Mouse (Mus musculus): Measurements from ENCODE around the gene Gpam. TPM values are rescaled to one million over a fixed set of nuclear protein-coding genes. Genes with fewer than 3 reads are reported as not detected.

Gpam gene
- polyA plus RNA-seq, 1 experiment: 122 TPM

DNA sequence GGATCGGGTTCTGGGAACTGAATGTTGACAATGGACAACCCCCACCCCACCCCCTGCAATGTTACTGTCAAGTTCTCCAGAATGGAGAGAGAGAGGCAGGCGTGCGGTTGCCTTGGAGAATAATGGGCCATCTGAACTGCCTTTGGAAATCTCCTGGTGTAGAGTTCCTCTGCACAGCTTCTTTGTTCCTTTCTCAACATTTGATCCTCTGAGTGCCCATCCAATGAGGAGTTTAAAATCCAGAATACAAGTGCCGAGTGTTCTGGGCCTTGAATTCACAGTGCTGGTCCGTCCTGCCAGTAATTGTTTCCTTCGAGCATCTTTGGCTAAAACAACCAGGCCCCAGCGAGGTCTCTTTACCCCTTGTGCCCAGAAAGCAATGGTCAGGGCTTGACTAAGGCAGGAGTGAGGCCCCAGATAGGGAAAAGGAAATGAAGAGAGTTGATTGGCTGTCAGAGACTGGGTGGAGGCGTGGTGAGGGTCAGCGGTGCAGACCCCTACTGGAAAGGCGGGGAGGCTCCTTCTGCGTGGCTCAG, 4.0 kb downstream of the Gpam start:
- Histone ChIP-seq H3K27ac (replicated peaks; ENCODE audit: low read depth, low read length) (no peak overlapping the region), H3K4me3 (ENCODE audit: insufficient read depth, low read depth, low read length) (no peak overlapping the region), H3K4me1 (ENCODE audit: control insufficient read depth, insufficient read depth, insufficient read length, low read length) (no peaks in the 10 kb centered on the region)

DNA sequence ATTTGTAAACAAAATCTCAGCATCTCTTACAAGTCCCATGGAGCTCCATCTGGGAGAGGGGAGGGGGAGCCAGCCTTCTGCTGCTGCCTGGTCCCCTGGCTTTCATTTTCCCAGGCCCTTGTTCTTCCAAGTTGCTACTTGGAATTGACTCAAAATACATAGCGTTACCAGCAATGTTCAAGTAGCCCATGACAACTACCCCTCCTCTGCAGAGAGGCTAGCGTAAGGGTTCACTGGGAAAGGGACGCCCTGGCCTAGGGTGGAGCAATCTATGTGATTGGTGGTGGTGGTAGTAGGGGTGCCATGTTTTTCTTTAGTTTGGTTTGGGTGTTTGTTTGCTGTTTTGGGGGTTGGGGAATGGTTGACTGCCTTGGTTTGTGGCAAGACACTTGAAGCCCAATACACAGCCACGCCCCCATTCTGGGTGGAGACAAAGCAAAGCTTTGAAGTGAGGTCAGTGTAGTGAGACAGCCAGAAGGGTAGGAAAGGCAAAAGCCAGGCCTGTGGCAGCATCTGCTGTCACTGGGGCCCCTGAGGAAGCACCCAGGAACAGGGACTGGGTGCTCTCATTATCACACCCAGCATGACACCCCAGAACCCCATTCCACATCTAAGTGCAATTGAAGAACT, 4.6 kb downstream of the Gpam start:
- Histone ChIP-seq H3K4me1 (ENCODE audit: control insufficient read depth, insufficient read depth, insufficient read length, low read length) (no peaks in the 10 kb centered on the region), H3K27ac (replicated peaks; ENCODE audit: low read depth, low read length) (no peak overlapping the region), H3K4me3 (ENCODE audit: insufficient read depth, low read depth, low read length) (no peak overlapping the region)

DNA sequence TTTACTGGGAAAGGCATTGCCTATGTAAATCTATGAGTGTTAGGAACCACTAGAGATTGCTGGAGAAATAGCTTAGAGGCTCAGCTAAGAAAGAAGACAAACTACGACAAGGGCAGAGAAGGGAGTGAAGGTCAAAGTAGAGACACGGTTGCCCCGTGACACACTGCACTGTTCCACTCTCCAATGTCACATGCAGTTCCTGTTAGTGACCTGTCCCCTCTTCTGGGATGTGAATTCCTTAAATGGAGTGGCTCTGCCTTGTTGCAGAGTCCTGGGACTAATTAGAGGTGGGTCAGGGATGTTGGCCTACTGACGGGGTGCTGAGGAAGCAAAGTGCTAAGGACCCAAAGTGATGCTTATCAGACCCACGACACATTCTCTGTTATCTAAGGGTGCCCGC, 5.2 kb downstream of the Gpam start:
- no peak overlapping the region for H3K4me3 ChIP-seq (ENCODE audit: insufficient read depth, low read depth, low read length)
- no peak overlapping the region for H3K27ac ChIP-seq (replicated peaks; ENCODE audit: low read depth, low read length)
- no peaks in the 10 kb centered on the region for H3K4me1 ChIP-seq (ENCODE audit: control insufficient read depth, insufficient read depth, insufficient read length, low read length)

DNA sequence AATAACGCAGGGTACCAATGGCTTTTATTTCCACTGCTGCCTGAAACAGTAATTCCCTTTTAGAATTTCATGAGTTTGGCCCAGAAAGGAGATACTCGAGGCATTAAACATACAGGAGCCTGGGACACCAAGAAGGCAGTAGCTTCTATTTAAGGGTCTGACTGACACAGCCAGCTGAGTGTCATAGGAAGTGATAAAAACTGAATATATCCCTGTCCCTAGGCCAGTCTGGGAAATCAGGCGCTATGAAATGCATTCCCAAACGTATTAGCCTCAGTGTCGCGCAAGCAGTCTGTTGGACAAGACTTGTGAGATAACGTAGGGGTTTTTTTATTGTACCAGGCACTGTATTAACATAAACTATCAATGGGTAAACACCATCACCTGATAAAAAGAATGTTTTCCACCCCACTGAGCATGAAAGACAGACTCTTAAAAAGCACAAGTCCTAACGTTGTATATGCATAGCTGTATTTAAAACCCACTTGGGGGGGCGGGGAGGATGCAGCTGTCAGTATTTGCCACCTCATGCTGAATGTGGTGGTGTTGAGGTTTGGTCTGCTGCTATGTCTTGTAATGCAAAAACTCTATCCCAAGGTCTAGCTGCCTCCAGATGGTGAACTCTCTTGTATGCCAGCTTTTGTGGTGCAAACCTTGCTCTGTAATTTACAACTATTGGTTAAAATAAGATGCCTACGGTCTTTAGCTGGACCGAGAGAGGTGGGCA, 6.4 kb downstream of the Gpam start:
- Histone ChIP-seq H3K4me1 (ENCODE audit: control insufficient read depth, insufficient read depth, insufficient read length, low read length) (no peaks in the 10 kb centered on the region), H3K4me3 (ENCODE audit: insufficient read depth, low read depth, low read length) (no peak overlapping the region), H3K27ac (replicated peaks; ENCODE audit: low read depth, low read length) (no peak overlapping the region)

DNA sequence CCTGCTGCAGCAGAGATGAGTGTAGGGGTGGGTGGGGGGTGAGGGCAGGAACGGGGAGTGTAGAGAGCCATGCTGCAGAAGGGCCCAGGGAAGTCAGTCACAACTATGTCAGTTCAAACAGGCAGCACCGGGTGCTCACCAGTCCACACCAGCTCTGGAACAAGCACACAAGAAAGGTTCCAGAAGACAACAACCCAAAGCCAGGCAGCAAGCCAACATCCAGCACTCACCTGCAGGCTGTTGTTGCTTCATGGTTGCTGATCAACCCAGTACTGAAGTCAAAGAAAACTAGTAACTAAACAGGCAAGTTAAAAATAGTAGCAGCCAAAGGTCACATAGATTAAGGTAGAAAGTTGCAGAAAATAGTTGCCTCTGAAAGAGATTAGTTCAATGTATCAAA, 7.5 kb downstream of the Gpam start:
- Histone ChIP-seq H3K4me3 (ENCODE audit: insufficient read depth, low read depth, low read length) (no peak overlapping the region), H3K27ac (replicated peaks; ENCODE audit: low read depth, low read length) (no peak overlapping the region), H3K4me1 (ENCODE audit: control insufficient read depth, insufficient read depth, insufficient read length, low read length) (peaks cover 4% of the 10 kb centered on the region)

DNA sequence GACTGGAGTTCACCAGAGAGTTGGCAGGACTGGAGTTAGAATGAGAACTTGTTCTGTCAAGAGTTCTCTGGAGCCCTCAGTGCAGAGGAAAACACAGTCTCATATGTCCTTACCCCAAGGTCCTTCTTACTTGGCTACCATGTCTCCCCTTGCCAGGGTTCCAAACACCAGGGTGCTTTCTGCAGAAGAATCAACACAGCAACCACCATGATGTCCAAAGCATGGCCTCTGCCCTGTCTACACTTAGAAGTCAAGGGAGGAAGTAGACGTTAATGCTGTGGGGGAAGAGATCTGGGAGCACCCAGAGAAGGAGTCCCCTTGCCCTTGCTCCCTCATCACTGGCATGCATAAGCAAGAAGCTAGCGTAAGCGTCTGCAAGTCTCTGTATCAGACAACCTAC, 9.0 kb downstream of the Gpam start:
- Histone ChIP-seq H3K4me3 (ENCODE audit: insufficient read depth, low read depth, low read length) (no peak overlapping the region), H3K27ac (replicated peaks; ENCODE audit: low read depth, low read length) (no peak overlapping the region), H3K4me1 (ENCODE audit: control insufficient read depth, insufficient read depth, insufficient read length, low read length) (peaks cover 8% of the 10 kb centered on the region)

DNA sequence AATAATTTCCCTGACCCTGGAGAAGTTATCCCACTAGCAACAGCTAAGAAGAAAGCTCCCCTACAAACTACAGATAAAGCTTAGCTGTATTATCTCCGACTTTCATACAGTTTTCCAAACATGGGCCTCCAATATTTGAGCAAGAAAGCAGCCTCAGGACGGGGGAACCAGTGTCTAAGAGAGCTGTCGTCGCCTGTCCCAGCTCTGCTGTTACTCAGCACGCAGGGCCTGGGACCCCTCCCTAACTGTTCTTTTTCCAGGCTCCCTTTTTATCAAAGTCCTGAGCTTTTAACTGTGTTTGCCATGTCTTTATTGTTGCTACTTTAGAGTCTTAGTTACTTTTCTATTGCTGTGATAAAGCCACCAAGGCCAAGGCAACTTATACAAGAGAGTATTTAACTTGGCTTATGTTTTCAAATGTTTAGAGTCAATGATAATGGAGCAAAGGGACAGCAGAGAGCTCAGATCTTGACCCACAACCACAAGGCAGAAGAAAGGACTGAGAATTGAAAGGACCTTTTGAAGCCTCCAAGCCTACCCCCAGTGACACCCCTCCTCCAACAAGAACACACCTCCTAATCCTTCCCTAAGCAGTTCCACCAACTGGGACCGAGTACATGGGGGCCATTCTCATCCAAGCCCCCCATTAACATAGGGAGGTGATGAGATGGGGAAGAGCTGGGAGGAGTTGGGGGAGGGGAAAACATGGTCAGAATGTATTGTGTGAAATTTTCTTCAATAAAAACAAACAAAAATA, 9.8 kb downstream of the Gpam start:
- Histone ChIP-seq H3K4me1 (ENCODE audit: control insufficient read depth, insufficient read depth, insufficient read length, low read length) (peaks cover 8% of the 10 kb centered on the region), H3K27ac (replicated peaks; ENCODE audit: low read depth, low read length) (no peak overlapping the region), H3K4me3 (ENCODE audit: insufficient read depth, low read depth, low read length) (no peak overlapping the region)

DNA sequence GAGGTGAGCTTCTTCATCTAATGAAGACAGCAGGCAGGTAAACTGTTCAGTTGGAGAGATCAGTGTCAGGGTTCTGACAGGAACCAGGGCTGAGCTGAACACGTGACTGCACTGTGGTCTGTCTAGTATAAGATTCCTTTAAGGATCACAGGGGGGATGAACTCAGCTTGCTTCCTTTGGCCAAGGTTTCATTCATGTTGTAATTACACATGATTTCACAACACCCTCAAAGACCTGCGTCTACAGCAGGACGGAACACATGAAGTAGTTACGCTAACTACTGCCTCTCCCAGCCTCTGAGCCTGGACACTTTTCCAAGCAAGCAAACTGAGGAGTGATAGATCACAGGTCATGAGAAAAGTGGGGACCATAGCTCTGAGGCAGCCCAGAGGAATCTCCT, 11.5 kb downstream of the Gpam start:
- Histone ChIP-seq H3K27ac (replicated peaks; ENCODE audit: low read depth, low read length) (no peak overlapping the region), H3K4me3 (ENCODE audit: insufficient read depth, low read depth, low read length) (no peak overlapping the region), H3K4me1 (ENCODE audit: control insufficient read depth, insufficient read depth, insufficient read length, low read length) (peaks cover 8% of the 10 kb centered on the region)

DNA sequence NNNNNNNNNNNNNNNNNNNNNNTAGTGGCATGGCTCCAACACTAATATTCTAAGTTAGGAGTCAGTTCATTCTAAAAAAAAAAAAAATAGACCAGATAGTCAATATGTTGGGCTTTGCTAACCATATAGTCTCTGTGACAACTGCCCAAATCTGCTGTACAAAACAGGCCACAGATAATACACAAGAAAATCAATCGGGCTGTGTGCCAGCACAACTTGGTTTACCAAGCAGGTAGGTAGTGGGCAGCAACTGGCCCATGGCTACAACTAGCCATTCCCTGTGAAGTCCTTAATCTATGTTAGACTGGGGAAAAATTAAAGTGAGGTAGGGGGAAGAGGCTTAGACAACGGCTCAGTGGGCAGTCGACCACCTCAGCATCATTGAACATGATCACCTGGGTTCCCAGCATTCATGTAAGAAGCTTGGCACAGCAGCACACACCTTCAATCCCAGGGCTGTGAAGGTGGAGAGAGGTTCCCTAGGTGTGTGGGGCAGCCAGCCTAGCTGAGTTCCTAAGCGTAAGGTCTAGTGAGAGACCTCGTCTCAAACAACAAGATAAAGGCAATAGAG, 12.1 kb downstream of the Gpam start:
- Histone ChIP-seq H3K4me3 (ENCODE audit: insufficient read depth, low read depth, low read length) (no peak overlapping the region), H3K27ac (replicated peaks; ENCODE audit: low read depth, low read length) (no peak overlapping the region), H3K4me1 (ENCODE audit: control insufficient read depth, insufficient read depth, insufficient read length, low read length) (peaks cover 8% of the 10 kb centered on the region)

DNA sequence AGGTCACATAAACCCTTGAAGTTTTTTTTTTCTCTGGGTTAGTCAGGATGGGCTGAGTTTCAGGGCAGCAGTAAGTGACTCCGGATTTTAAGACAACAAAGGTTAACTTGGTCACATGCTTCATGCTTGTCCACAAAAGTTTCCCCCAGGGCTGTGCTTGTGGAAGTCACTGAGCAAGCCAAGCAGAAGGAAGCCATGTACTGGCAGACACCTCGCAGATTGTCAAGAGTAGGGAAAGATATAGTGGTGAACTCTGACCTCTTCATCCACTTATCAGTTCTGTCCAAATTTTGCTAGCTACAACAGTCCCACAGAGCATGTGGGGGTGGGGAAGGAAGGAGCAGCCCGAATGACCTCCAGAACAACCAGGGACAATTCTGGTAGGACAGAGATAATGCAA, 19.1 kb downstream of the Gpam start:
- Histone ChIP-seq H3K27ac (replicated peaks; ENCODE audit: low read depth, low read length) (no peak overlapping the region), H3K4me1 (ENCODE audit: control insufficient read depth, insufficient read depth, insufficient read length, low read length) (peaks cover 4% of the 10 kb centered on the region; the same call in 1 of the 2 replicates), H3K4me3 (ENCODE audit: insufficient read depth, low read depth, low read length) (no peak overlapping the region)

DNA sequence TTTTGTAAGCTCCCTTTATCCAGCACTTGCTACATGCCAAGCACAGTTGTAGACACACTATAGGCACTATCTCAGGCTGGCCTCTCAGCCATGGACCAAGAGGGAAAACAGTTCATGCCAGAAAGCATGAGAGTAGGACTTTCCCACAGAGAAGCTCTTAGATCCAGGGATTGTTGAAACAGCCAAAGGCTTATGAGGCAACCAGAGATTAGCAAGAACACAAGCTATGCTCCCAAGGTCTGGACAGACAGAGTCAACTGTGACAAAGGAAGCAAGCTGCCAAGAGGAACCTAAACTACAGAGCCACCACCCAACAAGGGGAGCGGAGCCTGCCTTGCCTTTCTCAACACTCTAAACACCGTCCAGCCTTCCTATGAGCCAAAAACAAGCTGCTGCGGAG, 21.1 kb downstream of the Gpam start:
- peaks cover 4% of the 10 kb centered on the region; the same call in 1 of the 2 replicates for H3K4me1 ChIP-seq (ENCODE audit: control insufficient read depth, insufficient read depth, insufficient read length, low read length)
- no peak overlapping the region for H3K4me3 ChIP-seq (ENCODE audit: insufficient read depth, low read depth, low read length)
- H3K27ac ChIP-seq (replicated peaks; ENCODE audit: low read depth, low read length): no peak overlapping the region

DNA sequence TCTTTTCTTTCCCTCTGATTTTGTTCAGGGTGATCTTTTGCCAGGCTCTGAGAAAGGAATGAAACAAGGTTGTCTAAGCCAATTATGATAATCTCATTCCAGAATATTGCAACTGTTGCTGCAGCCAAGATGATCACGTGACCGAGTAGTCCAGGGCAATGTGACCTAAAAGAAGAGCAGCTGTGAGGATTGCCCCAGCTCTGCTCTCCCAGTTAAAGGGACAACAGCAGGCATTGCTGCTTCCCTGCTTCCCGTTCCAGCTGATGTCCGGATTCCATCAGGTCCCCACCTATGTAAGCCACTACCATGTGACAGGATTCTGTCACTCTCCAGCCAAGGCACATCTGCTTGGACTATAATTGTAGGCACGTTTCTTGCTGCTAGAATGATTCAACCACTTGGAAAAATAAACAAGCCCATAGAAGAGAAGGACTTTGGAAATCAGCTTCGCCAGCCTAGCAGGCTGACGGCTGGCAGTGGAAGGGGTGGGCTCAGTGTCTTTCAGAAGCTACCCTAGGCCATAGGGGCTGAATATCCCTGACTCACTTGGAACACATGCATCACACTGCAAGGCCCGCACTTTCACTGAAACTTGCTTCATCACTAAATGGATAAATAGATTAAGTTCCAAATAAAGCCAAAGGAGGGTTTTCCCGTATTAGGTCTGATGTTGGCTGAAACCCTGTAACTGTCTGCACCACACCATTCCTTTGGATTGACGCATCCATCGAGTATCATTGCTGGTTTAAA, 23.8 kb downstream of the Gpam start:
- peak overlapping the region; percentile 48 for H3K4me3 ChIP-seq (ENCODE audit: insufficient read depth, low read depth, low read length)
- peaks cover 4% of the 10 kb centered on the region; the same call in 1 of the 2 replicates for H3K4me1 ChIP-seq (ENCODE audit: control insufficient read depth, insufficient read depth, insufficient read length, low read length)

DNA sequence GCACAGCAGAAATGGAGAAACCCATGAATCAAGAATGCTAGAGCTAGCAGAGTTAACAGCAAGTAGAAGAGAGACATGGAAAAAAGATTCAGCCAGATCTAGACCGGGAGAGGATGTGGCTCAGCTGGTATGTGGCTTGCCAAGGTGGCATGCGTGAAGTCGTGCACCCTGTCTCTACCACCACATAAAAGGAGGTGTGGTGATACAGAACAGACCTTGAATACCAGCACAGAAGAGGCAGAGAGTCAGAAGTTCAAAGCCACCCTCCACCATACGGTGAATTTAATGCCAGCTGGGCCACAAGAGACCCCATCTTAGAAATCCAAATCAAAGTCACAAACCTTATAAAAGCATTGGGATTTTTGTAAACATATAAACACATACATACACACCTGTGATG, 25.4 kb downstream of the Gpam start:
- Histone ChIP-seq H3K4me1 (ENCODE audit: control insufficient read depth, insufficient read depth, insufficient read length, low read length) (0 out of 2 replicates have a peak, but pooled peaks cover 4% of the 10 kb centered on the region), H3K27ac (replicated peaks; ENCODE audit: low read depth, low read length) (peak overlapping the region; percentile 84), H3K4me3 (ENCODE audit: insufficient read depth, low read depth, low read length) (peak overlapping the region; percentile 62)

More for the DNA sequence above, 23.8 kb downstream of the Gpam start:
- H3K27ac ChIP-seq (replicated peaks; ENCODE audit: low read depth, low read length): peak overlapping the region; percentile 90

DNA sequence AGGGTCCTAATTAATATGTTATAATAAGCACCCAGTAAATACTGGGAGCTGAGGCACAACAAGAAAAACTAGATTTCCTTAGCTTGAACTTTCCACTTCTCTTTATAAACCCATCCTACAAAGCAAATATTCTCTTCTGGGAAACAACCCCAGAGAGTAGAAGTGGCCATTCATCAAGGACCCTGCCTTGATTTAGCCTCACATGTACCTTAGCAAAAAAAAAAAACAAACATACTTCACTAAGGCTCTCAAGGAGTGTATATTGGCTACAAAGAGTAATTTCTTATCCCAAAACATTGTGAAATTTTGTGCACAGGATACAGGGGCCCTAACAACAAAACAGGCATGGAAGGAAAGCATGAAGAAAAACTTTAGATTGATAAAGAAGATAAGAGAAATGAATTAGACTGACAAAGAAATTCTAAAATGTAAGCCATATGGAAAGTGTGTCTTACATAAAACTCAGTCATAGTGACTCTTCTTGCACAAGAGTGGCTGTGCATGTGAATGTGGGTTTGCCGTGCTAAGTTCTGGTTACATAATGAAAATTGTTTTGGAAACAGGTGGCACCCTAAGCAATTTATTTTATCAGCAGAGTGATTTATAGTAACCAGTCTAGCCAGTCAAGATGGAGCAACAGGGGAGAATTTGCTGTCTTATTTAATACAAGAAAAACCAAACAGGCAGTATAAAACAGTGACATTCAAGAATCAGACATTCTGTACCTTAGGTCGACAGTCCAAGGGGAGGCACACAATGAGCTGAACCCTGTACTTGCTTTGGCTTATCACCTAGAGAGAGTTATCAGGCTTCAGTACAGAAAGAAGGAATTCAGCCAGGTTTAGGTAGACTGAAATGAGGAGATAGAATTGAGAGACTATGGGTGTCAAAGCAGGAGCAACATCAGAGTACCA, 26.6 kb downstream of the Gpam start:
- peaks cover 2% of the 10 kb centered on the region; the same call in 1 of the 2 replicates for H3K4me1 ChIP-seq (ENCODE audit: control insufficient read depth, insufficient read depth, insufficient read length, low read length)
- peak overlapping the region; percentile 84 for H3K27ac ChIP-seq (replicated peaks; ENCODE audit: low read depth, low read length)
- H3K4me3 ChIP-seq (ENCODE audit: insufficient read depth, low read depth, low read length): peak overlapping the region; percentile 68

Measured in brown adipose tissue, adult 24 weeks (tissue).